Mouse (Mus musculus) embryonic stem cell, embryonic (primary cell): ENCODE measurements around the gene Saa3.
"Not testable (repeated sequence)": the region's sequence is repeated elsewhere in the genome, so short reads cannot be mapped to it uniquely, and the experiment has no call there.

ENCODE experiments used
- CTCF ChIA-PET, 4 experiments: fragments of 300-600 bp in 2 of 4; fragments of 350-600 bp in 2 of 4; sonication (Branson Sonifier 250); formaldehyde crosslinking; loops; one replicate each; lab custom pipeline; 2022; ENCODE audit warnings: inconsistent platforms in 2 of 4; lab: Charles Lee
- POLR2A ChIA-PET, 4 experiments: fragments of 300-600 bp in 2 of 4; fragments of 350-600 bp in 2 of 4; sonication (Branson Sonifier 250); formaldehyde crosslinking; loops; one replicate each; lab custom pipeline; 2022; ENCODE audit warnings: antibody characterized with exemption in 4 of 4, inconsistent platforms in 1 of 4; lab: Charles Lee

Saa3 gene

DNA sequence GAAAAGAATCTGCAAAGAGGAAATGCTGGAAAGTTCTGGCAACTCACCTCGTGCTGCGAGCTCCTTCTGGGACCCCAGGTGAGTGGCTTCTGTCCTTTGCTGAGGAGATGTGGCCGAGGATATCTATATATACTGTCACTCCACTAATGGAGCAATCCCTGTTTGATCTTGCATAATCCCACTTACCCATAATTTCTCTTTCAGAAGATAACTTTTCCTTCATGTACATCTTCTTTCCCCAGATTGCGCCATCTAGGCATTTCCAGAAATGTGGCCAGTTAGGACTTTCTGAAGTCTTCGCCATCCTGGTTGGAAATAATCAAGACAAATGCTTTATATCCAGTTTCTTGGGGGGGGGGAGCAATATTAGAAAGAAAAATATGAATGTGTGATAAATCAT, at the start of gene Saa3:
TSS of gene Saa3 (minus strand) at position 101 of the 400 bp plus-strand sequence.
- POLR2A ChIA-PET, result interaction anchor here in 3 of 4 experiments (0.7 to 1.5 kb wide), 7 partner anchors 9 to 106 kb away, joined by 3 to 8 read pairs (median 3); partner anchors contain the start of genes Gtf2h1 (in 1 of the 3) and Hps5 (in 1 of the 3)

DNA sequence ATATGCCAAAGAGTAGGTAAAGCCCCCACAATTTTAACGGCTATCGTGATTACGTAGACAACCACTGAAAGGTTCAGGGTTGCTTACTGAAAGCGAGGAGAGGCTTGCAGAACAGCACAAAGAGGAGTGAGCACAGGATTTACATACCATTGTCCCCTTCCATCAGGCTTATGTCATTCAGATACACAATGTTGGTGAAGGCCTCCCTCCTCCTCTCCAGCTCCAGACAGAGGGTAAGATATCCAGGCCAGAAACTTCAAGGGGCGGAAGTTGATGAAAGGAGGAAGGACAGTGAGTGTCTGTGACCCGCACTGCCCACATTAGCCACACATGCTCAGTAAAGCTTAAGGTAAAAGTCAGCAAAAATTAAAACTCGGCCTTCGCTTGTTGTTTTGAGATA, 49.2 kb upstream of the Saa3 start:
- ChIA-PET CTCF (interaction anchor here in 1 of 4 experiments (0.6 kb wide), 1 partner anchor 385 kb away, joined by 3 read pairs; no protein-coding TSS in a partner anchor), POLR2A (interaction anchor here in 1 of 4 experiments (0.6 to 1.1 kb wide), 3 partner anchors 60 to 74 kb away, joined by 3 read pairs; no protein-coding TSS in a partner anchor)

More for the DNA sequence above, at the start of gene Saa3:
- CTCF ChIA-PET, result interaction anchor here (0.6 to 3.5 kb wide), 6 partner anchors 10 to 69 kb away, joined by 3 to 28 read pairs (median 4); no protein-coding TSS in a partner anchor

DNA sequence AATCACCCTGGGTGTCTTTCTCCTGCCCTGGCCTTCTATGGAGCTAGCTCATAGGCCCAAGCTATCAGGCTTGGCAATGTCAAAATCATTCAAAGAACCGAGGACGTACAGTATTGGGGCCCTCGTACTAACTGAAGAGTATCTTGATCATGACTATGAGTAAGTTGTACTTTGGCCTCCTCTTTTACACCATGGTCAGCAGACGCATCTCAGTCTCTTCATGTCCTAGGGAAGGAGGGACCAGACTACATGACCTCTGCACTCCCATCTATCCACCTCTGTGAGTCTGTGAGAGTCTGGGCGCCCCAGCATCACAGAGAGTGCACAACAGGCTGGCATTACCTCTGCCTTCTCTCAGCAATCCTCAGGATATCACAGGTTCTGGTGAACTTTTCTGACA, 47.1 kb upstream of the Saa3 start:
- CTCF ChIA-PET, result interaction anchor here in 2 of 4 experiments (0.7 to 1.5 kb wide), 3 partner anchors 8 to 188 kb away, joined by 3 to 5 read pairs (median 3); partner anchors contain the start of gene Saal1 (in 1 of the 2)
- POLR2A ChIA-PET, result interaction anchor here in 3 of 4 experiments (0.5 to 1.3 kb wide), 8 partner anchors 13 to 160 kb away, joined by 3 to 6 read pairs (median 3); partner anchors contain the start of gene Saa3 (in 1 of the 3)

DNA sequence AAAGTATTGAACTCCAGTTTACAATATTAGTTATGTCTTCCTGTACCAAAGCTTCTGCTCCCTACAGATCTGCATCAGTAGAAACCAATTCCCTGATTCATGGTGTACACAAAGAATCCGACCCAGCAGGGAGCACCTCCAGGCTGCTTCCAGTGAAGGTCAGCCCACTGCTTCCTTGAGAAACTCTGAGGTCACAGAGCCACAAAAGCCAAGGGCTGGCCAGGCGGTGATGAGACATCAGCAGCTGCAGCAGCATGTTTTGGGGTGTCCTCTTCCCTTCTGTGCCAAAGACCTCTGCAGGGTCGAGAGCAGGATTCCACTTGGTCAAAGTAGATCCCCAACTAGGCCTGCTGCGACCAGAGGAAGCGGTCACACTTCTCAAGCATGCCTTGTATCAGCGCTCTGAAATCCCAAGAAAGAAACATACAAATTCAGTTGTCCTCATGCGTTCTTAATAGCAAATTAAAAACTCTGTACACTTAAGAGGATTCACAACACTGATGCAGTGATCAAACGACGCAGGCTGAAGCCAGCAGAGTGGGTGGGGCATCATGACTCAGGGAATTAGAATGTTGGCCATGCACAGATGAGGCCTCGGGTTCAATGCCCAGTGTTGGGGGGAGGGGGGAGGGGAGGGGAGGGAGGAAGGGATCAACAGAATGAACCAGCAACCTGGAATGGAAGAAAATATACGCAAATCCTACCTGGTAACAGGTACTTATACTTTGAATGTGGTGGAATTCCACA, 45.7 kb upstream of the Saa3 start:
- POLR2A ChIA-PET, result interaction anchor here in 2 of 4 experiments (0.5 to 1.4 kb wide), 8 partner anchors 8 to 97 kb away, joined by 3 to 4 read pairs (median 3); no protein-coding TSS in a partner anchor
- CTCF ChIA-PET, result interaction anchor here in 3 of 4 experiments (0.5 to 0.8 kb wide), 4 partner anchors 8 to 16 kb away, joined by 3 to 4 read pairs (median 4); no protein-coding TSS in a partner anchor

DNA sequence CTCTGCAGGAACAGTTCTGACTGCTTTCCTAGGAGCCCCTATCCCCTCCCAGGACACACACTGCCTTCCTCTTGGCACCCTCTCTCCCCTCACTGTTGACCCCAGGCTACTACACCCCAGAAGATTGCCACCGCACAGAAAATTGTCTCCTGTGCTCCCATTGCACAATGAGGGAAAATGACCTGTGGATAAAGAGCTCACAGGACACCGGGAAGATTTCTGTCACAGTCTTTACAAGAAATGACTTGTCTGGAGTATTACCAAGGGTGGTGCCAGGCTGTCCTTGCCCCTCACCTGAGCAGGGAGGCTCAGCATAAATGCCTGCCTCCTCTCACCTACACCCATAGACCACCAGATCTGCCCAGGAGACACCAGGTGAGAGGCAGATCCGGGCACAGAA, 36.0 kb upstream of the Saa3 start, which contains the start of gene Saa2:
TSS of gene Saa2 (plus strand) at position 301 of the 400 bp plus-strand sequence.
- CTCF ChIA-PET, result no interaction called here
- POLR2A ChIA-PET, result interaction anchor here in 1 of 4 experiments (0.6 kb wide), 1 partner anchor 19 kb away, joined by 6 read pairs; no protein-coding TSS in a partner anchor

DNA sequence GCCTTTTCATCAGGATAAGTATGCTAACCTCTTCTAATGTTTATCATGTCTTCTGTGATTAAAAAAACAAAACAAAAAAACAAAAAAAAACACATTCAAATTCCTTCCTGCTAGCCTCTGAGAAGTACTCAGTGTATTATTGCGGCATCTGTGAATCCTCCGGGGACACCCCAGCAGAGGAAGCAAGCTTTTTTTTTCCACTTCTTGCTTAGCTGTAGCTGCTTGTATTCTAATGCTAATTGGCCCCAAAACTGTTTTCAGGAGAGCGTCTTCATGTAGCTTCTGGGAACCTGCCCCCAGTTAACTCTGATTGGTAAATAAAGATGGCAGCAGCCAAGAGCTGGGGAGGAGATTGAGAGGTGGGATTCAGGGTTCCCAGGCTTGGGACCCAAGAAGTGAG, 33.0 kb upstream of the Saa3 start:
- ChIA-PET POLR2A (interaction anchor here in 3 of 4 experiments (0.6 to 1.6 kb wide), 28 partner anchors 8 to 1261 kb away, joined by 3 to 10 read pairs (median 3); partner anchors contain the start of genes Gtf2h1 (in 1 of the 3), Hps5 (in 1 of the 3), Saa3 (in 1 of the 3) and Saa4 (in 1 of the 3)), CTCF (interaction anchor here in 2 of 4 experiments (0.5 to 0.8 kb wide), 2 partner anchors 10 to 38 kb away, joined by 3 to 4 read pairs; no protein-coding TSS in a partner anchor)

DNA sequence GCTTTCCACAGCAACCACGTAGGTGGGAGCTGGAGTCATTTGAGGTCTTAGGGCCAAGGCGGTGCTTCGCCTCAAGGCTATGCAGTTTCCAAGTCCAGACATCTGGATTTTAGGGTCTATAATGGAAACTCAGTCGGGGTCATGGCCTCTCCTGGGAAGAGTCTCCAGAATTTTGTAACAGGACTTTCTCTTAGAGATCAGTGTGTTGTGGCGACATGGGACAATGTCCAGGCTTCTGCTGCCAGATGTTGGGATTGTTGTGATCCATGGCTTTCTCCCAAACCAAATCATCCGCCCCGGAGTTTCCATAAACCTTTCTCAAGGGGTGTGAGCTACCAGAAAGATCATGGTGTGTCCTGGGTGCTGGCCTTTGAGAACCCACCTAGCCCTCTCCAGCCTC, 30.9 kb upstream of the Saa3 start:
- ChIA-PET POLR2A (interaction anchor here in 2 of 4 experiments (0.8 to 1.2 kb wide), 4 partner anchors 12 to 172 kb away, joined by 3 to 5 read pairs (median 4); no protein-coding TSS in a partner anchor), CTCF (interaction anchor here in 1 of 4 experiments (1.3 kb wide), 1 partner anchor 9 kb away, joined by 3 read pairs; no protein-coding TSS in a partner anchor)

DNA sequence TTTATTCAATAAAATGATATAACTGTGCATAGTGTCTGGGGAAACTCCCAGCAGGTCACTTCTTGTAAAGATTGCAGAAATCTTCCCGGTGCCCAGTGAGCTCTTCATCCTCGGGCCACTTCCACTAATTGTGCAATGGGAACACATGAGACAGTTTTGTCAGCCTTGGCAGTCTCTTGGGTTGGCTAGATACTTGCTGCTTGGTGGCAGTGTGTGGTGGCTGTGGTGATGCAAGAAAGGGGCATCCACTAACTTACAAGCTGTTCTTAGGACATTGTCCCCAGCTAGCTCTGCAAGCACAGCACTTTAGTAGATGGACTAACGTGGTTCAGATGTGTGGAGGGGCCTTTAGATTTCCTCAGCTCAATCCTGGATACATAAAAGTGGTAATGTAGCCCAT, 30.3 kb upstream of the Saa3 start:
- CTCF ChIA-PET, result interaction anchor here in 1 of 4 experiments (1.3 kb wide), 1 partner anchor 10 kb away, joined by 3 read pairs; no protein-coding TSS in a partner anchor

DNA sequence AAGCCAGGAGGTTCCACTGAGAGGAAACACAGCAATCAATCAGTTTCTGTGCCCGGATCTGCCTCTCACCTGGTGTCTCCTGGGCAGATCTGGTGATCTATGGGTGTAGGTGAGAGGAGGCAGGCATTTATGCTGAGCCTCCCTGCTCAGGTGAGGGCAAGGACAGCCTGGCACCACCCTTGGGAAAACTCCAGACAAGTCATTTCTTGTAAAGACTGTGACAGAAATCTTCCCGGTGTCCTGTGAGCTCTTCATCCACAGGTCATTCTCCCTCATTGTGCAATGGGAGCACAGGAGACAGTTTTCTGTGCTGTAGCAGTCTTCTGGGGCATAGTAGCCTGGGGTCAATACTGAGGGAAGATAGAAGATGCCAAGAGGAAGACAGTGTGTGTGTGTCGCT, 27.4 kb upstream of the Saa3 start, which contains the start of gene Saa1:
TSS of gene Saa1 (minus strand) at position 101 of the 400 bp plus-strand sequence.
- CTCF ChIA-PET, result not testable (repeated sequence)
- POLR2A ChIA-PET, result interaction anchor here in 1 of 4 experiments (1.4 kb wide), 1 partner anchor 12 kb away, joined by 3 read pairs; no protein-coding TSS in a partner anchor

More for the DNA sequence above, 30.3 kb upstream of the Saa3 start:
- POLR2A ChIA-PET, result interaction anchor here in 2 of 4 experiments (0.8 to 1.2 kb wide), 4 partner anchors 12 to 172 kb away, joined by 3 to 5 read pairs (median 4); no protein-coding TSS in a partner anchor

DNA sequence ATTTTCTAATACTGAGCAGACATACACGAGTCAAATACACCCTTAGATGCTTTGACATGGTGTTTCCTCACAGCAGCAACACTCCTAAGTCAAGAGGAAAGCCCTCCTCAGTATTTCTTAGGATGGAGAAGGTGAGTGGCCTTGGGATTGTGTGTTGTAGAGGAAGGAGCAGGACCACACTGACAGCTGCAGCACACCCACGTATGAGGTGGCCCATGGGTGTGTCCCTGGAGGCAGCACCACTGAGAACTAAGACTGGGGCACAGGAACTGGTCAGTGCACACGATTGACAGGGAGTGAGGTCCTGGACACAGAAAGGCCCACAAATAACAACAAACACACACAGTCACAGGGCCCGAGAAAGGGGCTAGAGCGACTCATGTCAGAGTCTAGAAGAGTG, 24.5 kb upstream of the Saa3 start:
- CTCF ChIA-PET, result not testable (repeated sequence)
- POLR2A ChIA-PET, result interaction anchor here in 1 of 4 experiments (0.7 kb wide), 1 partner anchor 218 kb away, joined by 3 read pairs; the partner anchor contains the start of gene Uevld

DNA sequence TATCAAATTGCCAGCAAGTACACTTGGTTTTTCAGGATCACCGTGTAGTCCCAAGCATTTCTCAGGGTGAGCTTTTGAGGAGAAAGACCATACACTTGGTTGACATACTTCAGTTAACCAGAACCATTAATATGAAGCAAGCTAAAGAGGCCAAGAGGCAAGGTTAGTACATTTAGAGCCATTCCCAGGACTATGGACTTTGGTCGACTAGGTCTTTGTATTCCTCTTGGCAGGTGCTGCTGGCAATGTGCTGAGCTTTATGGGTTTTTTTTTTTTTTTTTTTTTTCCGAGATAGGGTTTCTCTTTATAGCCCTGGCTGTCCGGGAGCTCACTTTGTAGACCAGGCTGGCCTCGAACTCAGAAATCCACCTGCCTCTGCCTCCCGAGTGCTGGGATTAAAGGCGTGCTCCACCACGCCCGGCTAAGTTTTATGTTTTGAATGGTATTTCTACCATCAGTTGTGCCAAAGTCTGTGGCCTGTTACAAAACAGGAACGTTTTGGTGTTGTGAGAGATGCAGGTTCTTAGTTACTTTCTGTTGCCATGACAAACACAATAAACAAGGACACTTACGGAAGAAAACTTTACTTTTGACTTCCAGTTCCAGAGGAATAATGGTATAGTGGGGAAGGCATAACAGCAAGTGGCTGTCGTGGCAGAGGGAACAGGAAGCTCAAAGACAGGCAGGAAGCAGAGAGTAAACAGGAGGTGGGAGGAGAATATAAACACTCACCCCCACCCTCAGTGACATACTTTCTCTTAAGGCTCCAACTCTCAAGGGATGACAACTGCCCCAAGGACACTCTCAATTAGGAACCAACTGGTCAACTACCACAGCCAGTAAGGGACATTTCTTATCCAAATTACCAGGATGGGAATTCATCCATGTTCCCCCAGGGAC, 23.3 kb upstream of the Saa3 start:
- CTCF ChIA-PET, result interaction anchor here in 2 of 4 experiments (0.6 to 1.0 kb wide), 2 partner anchors 10 to 20 kb away, joined by 4 read pairs; no protein-coding TSS in a partner anchor

DNA sequence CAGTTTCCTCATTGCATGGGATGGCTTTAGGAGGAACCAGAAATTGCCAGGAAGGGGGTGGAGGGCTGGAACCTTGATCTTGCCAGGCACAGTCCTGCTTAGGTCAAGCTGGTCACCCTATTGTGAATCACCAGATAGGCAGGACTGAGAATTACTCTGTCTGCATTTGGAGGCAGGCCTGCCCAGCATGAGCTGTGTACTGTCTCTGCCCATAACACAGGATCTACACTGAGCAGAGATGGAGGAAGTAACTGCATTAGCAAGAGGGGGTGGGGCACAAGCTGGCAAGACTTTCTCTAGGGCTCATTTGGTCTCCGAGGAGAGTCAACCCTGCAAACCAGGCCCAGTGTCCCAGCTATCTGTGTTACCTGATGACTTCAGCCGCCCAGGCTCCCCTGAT, 19.5 kb upstream of the Saa3 start:
- POLR2A ChIA-PET, result interaction anchor here in 2 of 4 experiments (0.6 to 2.1 kb wide), 8 partner anchors 11 to 332 kb away, joined by 3 to 8 read pairs (median 4); partner anchors contain the start of genes Gtf2h1 (in 1 of the 2) and Hps5 (in 1 of the 2)
- CTCF ChIA-PET, result interaction anchor here in 1 of 4 experiments (0.7 to 2.4 kb wide), 2 partner anchors 21 to 23 kb away, joined by 3 to 5 read pairs; no protein-coding TSS in a partner anchor

More for the DNA sequence above, 23.3 kb upstream of the Saa3 start:
- POLR2A ChIA-PET, result interaction anchor here in 2 of 4 experiments (0.6 to 1.3 kb wide), 4 partner anchors 10 to 196 kb away, joined by 3 to 4 read pairs (median 4); no protein-coding TSS in a partner anchor

DNA sequence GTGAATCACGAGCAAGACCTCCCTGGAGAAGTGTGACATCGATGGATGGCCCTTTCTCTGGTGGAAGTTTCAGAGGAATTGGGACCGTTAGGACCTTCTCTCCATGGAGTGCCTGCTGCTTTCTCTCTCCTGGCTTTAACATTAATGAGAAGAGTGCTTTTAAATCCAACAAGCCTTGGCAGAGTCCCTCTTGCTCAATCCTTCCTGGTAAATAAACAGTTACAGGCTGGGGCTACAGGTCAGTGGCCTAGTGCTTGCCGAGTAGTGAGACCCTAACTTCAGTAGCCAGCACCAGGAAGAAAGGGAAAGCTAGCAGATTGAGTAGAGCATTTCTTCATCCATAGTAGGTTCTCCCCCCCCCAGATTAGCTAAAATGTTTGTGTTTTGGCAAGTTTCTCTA, 17.0 kb upstream of the Saa3 start, which contains the start of gene Saa4:
TSS of gene Saa4 (minus strand) at position 146 of the 400 bp plus-strand sequence.
- POLR2A ChIA-PET, result interaction anchor here in 1 of 4 experiments (0.6 to 0.7 kb wide), 2 partner anchors 16 to 105 kb away, joined by 3 read pairs; no protein-coding TSS in a partner anchor
- CTCF ChIA-PET, result interaction anchor here in 1 of 4 experiments (0.6 kb wide), 1 partner anchor 50 kb away, joined by 6 read pairs; no protein-coding TSS in a partner anchor

DNA sequence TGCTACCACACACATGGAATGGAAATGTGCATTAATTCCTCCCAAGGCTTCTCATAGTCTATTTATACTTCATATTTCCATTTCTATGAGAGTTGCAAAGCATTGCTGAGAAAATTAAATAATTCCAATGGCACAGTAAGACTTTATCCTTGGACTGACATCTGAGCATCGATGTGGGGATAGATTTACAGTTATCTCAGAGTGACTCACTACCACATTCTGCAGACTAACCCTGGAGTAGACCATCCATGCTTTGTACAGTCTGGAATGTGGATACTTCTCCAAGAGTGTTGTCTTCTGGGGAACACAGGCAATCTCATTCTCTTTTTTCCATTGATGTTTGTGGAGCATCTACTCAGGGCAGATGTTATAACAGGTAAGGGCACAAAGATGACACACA, 12.1 kb upstream of the Saa3 start:
- POLR2A ChIA-PET, result no interaction called here
- CTCF ChIA-PET, result no interaction called here

DNA sequence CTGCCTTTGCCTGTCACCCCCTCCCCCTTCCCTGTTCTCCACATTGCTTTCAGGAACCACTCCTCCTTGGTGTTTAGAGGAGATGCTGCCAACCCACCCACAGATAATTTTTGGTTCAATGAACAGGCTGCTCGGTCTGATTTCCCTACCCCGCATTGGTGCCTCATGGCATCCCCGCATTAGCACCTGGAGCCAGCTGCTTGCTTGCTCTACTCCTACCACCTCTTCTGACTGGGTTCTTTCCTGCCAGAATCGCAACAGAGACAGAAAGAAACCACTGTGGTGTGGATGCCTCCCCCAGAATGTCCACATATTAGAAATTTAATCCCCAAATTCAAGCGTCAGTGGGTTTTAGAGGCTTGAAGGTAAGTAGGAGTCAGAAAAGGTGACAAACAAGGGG, 8.9 kb upstream of the Saa3 start:
- POLR2A ChIA-PET, result interaction anchor here in 3 of 4 experiments (0.7 to 1.8 kb wide), 7 partner anchors 9 to 406 kb away, joined by 3 to 6 read pairs (median 4); partner anchors contain the start of gene Saa3 (in 1 of the 3)
- CTCF ChIA-PET, result interaction anchor here in 1 of 4 experiments (1.7 to 2.3 kb wide), 2 partner anchors 10 to 46 kb away, joined by 6 to 8 read pairs; no protein-coding TSS in a partner anchor

DNA sequence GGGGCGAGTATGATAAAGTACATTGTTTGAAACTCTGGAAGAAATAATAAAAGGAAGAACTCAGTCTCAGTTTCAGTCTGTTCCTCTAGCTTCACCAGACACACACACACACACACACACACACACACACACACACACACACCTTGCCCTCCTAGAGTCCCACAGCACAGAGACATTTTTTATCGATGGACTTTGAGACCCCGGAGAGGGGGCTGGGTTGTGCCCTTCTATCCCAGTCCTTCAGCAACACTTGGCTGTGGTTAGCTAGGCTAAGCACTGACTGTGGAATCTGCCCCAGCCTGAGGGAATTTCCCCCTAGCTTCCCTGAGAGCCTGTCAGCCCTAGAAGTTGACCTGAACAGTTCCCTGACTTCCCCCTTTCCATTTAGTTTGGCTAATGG, 8.3 kb upstream of the Saa3 start:
- POLR2A ChIA-PET, result interaction anchor here in 3 of 4 experiments (0.6 to 1.8 kb wide), 12 partner anchors 8 to 419 kb away, joined by 3 to 6 read pairs (median 4); partner anchors contain the start of genes Saa3 (in 1 of the 3) and Saal1 (in 1 of the 3)
- CTCF ChIA-PET, result interaction anchor here in 2 of 4 experiments (1.2 to 2.3 kb wide), 3 partner anchors 9 to 47 kb away, joined by 6 to 8 read pairs (median 7); partner anchors contain the start of gene Saal1 (in 1 of the 2)
